ENCODE assay signal across 24 mouse cellular contexts in the genomic region with DNA sequence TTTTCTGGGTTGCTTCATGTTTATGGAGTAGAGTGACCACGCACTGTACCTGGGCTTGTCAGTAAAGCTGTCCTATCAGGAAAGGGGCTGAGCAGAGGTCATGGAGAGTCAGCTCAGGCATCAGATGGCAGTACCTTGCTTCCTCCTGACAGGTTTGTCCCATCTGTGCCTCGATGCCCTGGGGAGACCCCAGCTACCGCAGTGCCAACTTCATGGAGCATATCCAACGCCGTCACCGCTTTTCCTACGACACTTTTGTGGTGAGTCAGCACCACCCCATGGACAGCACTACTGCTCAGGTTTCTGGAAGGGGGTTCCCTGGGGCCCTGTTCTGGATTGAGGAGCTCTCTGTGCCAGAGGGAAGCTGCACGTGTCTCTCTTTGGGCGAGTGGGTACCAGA.
"Had no signal": no experiment of that assay in that cellular context is flagged by ENCODE, and none has a peak within 500 bp of the region (broad histone marks: within the 10 kb centered on the region; RNA-seq: fewer than 3 reads in every experiment).

No protein-coding gene starts in this region.

- DNase-seq: gastrocnemius, postnatal 10 days; gastrocnemius, postnatal 25 days; heart, adult 2 months; heart, postnatal 10 days; heart, postnatal 4 days; kidney, adult 11 months; kidney, adult 2 months; kidney, adult 9 months; kidney, postnatal 14 days; kidney, postnatal 36 days; layer of hippocampus, adult 9-11 months; layer of hippocampus, postnatal 36 days; left cerebral cortex, postnatal 4 days; lung, adult 18-20 months had no signal

- H3K4me1 ChIP-seq: hindbrain, embryonic 13.5 days; hindbrain, embryonic 15.5 days; kidney, embryonic 15.5 days; limb, embryonic 13.5 days; limb, embryonic 15.5 days had no signal

- H3K27ac ChIP-seq: heart, adult 2 months; hindbrain, embryonic 13.5 days; hindbrain, embryonic 15.5 days; kidney, embryonic 15.5 days; kidney, postnatal 0 days; limb, embryonic 13.5 days; limb, embryonic 15.5 days; liver, embryonic 12.5 days; liver, embryonic 14.5 days had no signal

- H3K9me3 ChIP-seq: heart, embryonic 12.5 days; hindbrain, embryonic 13.5 days; hindbrain, embryonic 15.5 days; kidney, embryonic 15.5 days; limb, embryonic 13.5 days; limb, embryonic 15.5 days; liver, embryonic 12.5 days had no signal

- H3K27me3 ChIP-seq: heart, embryonic 12.5 days; hindbrain, embryonic 13.5 days; hindbrain, embryonic 15.5 days; kidney, embryonic 15.5 days; limb, embryonic 13.5 days; limb, embryonic 15.5 days; liver, embryonic 12.5 days had no signal

- ATAC-seq: intestine, embryonic 16.5 days; liver, embryonic 12.5 days had no signal

- H3K4me3 ChIP-seq: heart, adult 2 months; heart, embryonic 12.5 days; hindbrain, embryonic 13.5 days; hindbrain, embryonic 15.5 days; kidney, embryonic 15.5 days; limb, embryonic 13.5 days; limb, embryonic 15.5 days; liver, embryonic 12.5 days had no signal
